Mouse (Mus musculus) spleen, adult 2 months (tissue): Measurements from ENCODE around the gene 1700102P08Rik.

Experiments
- CTCF ChIP-seq: fragments of 200-500 bp; IDR thresholded peaks from 2 replicates; pipeline ENCODE4 v1.5.1; 2011; ENCODE audit warnings: mild to moderate bottlenecking, inconsistent platforms; ENCODE audit not compliant: insufficient read depth, insufficient read length, insufficient replicate concordance; ENCODE audit errors: extremely low read depth
- POLR2A ChIP-seq: fragments of 200-500 bp; IDR thresholded peaks from 2 replicates; pipeline ENCODE4 v1.6.1; 2011; ENCODE audit warnings: low read depth, low read length, inconsistent platforms

GRCm38 (mm10) chr9:108409535-108409934 is 16.9 kb downstream of the 1700102P08Rik start:
- TF ChIP-seq POLR2A (no peak), CTCF (no peak)
